Mouse (Mus musculus) testis, postnatal 14 days (tissue): ENCODE results near the gene Nectin4.
"Not testable (repeated sequence)": the region's sequence is repeated elsewhere in the genome, so short reads cannot be mapped to it uniquely, and the experiment has no call there.

ENCODE experiments used
- DNase-seq: peaks from one replicate; pipeline ENCODE4 v3.0.0; 2021; ENCODE audit warnings: low spot score

Nectin4 gene

DNA sequence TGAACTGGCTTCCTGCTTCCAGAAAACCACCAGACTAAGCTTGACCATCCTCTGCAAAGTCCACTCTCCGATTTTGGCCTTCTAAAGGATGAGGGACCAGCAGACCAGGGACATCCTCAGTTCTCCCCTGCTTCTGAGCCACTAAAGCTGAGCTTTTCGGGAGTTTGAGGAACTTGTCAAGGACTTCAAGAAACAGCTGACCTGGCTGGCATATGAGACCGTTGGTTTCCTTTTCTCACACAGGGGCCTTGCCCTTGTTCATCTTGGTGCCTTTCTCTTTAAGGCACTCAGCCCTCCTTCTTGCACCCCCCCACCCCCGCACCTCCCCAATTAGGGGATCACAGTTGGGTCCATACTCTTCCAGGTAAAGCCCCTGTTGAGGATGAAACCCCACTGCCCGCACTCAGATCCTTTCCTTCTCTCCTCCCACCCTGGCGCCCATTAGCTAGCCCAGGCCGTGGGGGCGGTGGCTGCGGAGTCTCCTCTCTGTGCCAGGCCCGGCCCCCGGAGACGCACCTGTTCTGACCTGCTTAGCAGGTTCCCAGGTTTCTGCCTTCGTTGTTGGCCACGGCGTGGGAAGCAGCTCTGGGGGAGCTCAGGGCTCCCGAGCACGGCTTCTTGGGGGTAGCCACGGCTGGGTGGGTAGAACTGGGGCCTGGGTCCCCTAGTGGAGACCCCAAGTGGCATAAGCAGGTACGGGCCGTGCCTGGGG lies at the start of gene Nectin4:
Gene Nectin4 (plus strand): TSS at position 255 of the 712 bp plus-strand sequence.
- DNase-seq, result peak; percentile 21

DNA sequence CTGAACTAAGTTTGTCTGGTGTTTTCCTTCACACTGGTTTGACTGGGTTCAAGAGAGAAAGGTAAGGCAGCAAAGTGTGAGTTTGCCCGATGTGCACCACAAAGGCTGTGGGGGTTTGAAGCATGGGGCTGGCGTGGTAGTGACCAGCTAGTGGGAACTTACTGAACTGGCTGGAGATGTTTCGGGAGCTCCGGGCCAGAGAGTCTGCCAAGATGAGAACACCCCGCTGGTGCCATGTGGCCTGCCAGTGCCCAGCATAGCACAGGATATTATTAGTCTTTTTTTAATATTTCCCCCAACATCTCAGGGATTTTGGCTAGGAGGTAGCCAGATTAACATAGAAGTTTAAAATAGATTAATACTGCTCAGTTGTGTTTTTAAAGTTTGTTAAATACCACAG lies 49.7 kb upstream of the Nectin4 start:
- DNase-seq, result no peak

DNA sequence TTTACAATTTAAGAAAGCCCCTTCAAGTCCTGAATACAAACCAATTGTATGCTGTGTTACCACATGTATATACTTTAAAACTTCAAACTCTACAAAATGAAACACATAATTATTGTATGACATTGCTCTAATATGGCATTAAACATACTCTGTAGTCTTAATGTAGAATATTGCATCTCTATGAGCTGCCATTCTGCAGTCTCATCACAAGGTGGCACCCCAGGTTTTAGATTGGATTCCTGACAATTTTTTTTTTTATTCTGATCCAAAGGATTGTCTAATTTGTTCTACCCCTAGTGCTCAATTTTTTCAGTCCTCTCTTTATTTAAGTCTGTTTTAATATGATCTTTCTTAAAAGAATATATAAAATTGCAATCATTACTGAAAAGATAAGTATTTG lies 48.5 kb upstream of the Nectin4 start:
- DNase-seq, result no peak

DNA sequence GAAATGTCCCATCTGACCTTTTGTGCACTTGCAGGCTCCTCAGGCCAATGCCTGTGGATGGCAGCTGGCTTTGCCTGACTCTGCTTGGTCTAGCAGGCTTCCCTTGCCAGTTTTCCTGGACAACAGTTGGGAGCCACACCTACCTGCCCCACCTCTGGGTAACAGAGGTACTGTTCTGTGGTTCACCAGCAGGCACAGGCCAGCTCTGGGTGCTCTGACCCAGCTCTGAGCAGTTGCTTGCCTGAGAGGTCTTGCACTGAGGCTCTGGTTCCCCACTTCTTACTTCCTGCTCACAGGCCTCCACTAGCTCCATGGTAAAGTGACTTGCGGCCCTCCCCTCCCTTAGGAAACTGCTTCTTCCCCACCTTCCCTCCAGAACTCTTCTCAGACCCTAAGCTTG lies 47.9 kb upstream of the Nectin4 start:
- DNase-seq, result no peak

DNA sequence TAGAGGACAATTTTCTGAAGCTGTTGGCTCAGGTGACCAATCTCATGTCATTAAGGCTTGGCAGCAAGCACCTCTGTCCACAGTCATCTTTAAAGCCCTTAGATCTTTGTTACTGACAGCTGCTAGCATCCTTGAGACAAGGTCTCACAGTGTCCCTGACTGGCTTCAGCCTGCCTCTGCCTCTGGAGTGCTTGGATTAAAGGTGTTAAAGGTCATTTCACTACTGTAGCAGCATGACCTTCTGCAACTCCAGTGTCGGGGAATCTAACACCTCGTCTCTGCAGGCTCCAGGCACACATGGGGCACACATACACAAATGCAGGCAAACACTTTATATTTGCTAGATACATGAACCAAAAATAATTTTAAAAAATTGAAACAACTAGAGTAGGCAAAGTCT lies 44.3 kb upstream of the Nectin4 start:
- DNase-seq, result no peak

DNA sequence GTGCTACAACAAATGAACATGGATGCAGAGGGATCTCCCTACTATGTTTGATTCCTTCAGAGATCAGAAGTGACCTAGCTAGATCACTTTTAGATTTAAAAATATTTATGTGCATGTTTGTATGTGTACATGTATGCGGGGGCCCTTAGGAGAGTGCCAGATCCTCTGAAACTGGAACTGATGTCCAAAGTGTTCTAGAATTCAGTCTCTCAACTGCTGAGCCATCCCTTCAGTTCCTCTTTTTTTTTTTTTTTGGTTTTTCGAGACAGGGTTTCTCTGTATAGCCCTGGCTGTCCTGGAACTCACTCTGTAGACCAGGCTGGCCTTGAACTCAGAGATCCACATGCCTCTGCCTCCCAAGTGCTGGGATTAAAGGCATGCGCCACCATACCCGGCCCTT lies 43.3 kb upstream of the Nectin4 start:
- not testable (repeated sequence) for DNase-seq

DNA sequence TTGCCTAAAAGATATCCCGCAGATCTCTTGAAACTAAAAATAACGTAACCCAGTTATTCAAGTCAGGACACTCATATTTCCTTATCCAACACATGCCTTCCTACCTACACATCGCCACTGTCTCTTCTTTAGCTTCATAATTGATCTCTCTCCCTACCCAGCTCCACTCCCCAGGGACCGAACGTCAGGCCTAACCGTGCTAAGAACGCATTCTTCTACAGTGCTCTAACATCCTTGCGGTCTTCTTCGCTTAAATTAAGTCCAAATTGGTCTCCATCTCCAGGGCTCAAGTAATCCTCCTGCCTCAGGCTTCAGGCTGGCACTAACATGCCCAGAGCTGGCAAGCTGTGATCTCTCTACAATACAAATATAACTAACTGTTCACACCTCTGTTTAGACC lies 41.7 kb upstream of the Nectin4 start:
- DNase-seq, result no peak

DNA sequence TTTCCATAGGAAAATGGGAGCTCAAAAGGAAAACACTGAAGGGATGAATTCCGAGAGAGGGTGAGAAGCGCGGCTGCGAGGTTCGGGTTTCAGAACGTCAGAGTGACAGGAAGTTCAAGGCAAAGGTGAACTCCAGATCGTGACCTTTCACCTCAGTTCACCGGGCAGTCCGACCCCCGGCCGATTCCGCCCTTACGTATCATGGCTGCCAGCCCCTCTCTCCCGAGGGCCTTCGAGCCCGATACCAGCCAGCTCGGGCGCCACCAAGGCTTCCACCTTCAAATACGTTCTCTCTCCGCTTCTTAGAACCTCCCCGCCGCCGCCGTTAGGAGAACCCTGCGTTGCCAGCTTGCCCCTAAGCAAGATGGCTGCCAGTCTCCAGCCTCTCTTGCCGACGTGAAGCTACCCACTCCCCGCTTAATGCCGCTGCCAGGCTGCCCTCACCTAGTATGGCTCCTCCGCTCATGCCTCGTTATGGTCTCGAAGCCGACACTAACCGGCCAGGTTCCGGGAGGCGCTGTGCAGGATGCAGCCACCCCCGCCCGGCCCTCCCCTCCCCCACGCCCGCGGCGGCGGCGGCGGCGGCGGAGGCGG lies 41.0 kb upstream of the Nectin4 start, which contains the start of gene Dedd:
Gene Dedd (plus strand): TSS at position 307 of the 594 bp plus-strand sequence.
- peak; percentile 94 for DNase-seq

DNA sequence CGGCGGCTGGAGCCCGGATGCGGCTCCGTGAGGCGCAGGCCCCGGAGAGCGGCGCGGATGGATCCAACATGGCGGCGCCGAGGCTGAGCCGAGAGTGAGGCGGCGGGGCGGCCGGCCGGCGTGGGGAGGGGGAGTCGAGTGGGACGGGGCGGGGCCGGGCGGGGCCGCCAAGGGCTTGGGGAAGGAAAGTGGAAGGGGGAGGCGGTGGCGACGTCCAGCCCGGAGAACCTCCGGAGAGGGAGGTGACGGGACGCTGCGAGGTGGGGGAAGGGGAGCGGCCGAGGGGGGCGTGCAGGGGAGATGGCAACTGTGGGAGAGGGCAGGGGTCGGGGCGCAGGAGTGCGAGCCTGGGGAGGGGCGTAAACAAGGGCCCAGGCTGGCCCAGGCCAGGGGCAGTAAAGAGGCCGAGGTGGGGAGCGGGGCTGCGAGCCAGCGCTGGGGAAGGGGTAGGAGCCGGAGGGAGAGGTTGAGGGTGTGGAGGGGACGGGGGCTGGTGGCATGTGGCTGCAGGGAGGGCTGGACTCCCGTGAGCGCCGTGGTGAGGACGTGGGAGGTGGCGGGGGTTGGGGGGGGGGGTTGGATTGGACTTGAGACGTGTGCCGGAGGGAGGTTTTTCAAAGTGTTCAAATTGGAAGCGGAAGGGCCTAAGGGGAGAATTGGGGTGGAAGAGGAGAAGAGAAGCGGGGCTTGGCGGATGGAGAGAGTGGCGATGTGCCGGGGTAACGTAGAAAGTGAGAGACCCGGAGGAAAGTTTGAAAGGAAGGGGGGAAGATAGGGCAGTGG lies 40.3 kb upstream of the Nectin4 start:
- peak; percentile 83 for DNase-seq

DNA sequence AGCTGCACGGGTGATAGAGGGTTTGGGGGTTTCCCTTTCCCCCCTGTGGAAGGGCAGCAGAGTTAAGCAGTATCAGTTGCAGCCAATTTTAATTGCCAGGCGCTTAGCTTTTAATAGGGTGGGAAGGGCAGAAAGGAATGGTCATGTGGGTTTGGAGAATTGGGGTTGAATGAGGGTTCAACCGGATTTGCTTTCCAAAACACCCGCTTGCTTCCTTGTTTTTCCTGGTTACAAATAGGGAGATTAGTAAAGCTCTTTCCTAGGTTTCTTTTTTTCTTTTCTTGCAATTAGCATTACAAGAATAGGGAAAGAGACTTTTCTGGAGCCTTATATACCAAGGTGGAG lies 39.7 kb upstream of the Nectin4 start:
- no peak for DNase-seq

DNA sequence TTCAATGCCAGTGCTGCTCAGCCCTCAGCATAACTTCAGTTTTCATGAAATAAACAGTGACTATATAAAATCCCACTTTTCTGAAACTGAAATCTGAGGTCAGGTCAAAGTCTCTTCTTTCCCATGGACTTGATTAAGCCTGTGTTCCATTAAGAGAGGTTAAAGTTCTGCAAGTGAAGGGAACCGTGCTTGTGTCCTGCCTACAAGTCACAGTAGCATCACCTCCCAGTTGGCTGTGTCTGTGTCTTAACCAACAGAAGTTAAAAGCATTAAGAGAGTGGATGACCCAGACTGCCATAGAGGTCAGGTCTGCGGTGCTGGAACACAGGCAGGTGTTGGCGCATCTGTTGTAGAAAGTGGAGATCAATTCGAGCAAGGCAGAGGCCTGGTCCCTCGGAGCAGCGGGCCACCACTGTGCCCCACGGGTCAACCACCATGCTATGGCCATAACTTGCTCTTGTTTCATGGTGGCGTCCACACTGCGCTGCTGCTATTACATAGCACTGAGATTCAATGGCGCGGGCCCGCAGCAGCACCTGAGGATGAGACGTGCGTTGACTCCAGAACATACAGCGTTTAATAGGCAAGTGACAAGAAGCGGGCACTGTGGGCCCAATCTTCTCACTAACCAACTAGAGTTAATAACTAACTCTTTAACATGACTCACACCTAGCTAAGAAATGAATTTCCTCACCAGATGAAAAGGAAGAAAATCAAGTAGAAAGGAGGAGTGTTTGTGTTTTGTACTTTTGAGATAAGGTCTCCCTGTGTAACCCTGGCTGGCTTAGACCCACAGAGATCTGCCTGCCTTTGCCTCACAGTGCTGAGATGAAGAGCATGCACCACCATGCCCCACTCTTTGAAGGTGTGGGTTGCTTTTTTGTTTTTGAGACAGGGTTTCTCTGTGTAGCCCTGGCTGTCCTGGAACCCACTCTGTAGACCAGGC lies 27.4 kb upstream of the Nectin4 start:
- no peak for DNase-seq

DNA sequence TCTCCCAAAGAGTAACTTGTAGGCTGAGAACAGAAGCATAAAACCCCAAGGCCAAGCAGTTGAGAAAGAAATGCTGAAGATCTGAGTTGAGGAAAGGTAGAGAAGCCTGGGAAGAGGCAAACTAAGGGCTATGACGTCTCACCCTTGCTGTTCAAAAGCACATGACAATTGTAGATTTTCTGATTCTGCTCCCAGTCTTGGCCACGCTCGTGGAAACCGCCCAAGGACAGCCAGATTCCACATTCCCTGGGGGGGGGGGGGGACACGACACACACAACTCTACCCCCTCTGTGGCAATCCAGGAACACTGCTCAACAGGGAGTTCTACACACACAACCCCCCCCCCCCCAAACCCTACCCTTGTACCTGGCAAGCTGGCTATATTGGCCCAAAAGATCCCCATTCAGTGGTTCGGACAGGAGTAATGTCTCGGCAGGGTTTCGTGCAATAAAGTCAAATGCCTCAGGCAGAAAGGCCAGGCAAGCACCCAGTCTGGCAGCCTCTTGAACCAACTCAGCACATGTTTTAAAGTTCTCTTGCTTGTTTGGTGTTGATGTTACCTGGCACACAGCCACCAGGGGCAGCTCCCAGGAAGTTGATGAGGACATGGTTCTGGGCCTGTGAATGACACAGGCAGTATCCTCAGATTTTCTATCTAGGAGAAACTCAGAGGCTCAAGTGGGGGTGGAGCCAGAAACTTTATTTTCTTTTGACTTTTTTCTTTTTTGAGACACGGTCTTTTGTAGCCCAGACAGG lies 25.8 kb upstream of the Nectin4 start:
- DNase-seq, result peak; percentile 30

DNA sequence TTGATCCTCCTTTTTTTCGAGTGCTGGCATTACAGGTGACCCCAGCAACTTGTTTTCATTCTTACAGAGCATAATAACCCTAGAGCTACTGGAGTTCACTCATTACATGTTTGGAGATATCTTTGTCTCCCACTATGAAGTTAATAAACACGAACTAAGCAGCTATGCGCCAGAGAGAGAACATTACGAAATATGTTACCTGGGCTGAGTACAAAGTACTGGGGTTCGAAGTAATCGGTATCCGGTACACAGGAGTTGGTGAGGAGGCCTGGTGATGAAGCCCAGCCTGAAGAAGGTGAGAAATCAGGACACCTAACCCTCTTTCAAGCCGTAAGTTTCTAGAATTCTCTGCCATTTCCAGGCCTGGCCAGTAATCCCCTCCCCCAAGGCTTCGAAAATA lies 25.2 kb upstream of the Nectin4 start:
- DNase-seq, result no peak

DNA sequence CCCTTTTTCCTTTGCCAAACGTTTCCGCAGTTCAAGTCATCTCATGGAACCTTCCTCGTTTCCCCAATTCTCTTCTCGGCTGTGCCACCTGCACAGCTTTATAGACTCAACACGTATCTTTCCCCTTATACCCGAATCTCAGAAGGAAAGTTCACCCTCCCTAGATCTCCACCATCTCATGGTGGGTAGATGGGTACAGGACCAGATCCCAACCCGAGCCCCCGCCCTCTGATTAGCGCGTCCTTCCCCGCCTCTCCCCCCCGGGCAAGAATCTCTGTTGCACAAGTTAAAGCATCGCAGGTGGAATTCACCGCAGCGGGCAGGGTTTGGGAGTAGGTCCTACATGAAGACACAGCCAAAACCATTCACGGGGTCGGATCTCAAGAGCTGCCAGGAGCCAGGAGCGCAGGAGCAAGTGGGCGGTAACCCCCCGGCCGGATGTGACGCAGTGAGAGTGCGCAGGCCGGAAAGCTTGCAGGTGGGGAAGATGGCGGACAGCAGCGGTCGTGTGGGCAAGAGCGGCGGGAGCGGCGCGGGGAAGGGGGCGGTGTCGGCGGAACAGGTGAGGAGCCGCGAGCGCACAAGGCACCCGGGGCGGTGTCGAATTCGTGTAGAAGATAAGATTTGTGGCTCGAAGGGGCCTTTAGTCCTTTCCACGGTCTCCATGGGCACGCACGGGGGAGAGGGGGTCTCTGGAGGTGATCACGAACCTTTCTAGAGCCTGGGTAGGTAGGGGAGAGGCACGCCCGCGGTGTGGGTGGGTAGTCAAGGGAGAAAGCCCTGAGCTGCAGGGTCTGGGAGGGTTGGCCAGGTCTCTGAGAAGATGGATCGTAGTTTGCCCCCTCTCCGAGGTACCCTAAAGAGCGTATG lies 24.4 kb upstream of the Nectin4 start, which contains the start of the genes Nit1 and Pfdn2:
Gene Nit1 (minus strand): TSS at position 422 of the 870 bp plus-strand sequence.
Gene Pfdn2 (plus strand): TSS at position 446 of the 870 bp plus-strand sequence.
- DNase-seq, result peak; percentile 93

DNA sequence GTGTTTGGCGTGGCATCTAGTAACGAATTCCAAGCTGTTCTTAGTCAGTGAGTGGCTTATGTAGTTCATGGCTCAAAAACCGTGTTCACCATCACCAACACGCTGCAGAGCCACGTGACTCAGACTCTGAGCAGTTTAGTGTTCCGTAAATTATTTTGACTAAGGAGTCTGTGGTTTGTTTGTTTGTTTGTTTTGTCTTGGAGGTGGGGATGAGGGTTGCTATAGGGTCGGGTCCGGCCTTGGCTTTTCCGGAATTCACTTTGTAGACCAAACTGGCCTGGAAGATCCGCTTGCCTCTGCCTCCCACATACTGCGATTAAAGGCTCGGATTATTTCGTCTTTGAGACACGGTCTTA lies 23.8 kb upstream of the Nectin4 start:
- DNase-seq, result no peak

DNA sequence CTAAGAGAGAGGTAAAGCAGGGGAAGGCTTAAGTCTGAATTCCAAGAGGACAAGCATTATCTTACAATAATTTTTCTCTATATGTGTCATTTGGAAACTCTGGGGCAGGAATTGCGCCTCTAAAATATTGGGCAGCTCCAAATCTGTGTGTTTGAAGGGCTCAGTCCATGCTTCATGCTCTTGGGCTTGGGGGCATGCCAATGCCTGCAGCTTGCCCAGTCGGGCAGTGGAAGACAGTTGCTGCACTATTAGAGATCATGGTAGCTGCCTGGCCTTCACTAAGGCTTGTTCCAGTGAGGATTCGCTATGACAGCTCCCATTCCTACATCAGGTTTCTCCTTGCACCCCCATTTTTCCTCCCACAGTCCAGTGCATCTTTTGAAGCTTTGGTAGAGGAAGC lies 21.2 kb upstream of the Nectin4 start:
- no peak for DNase-seq

DNA sequence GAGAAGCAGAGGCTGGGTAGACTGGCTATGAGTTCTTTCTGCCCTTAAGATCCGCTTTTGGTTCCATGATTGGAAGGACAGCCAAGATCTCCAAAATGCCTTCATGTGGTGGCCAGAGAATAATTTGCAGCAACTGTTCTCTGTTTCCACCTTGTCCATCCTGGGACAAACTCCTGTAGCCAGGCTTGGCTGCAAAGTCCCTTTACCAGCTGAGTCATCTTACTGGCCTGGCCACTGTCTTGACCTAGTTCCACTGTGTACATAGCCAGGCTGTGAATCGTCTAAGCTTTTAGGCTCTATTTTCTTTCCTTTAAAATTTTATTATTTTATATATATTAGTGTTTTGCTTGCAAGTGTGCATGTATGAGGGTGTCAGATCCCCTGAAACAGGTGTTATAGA lies 20.7 kb upstream of the Nectin4 start:
- no peak for DNase-seq

DNA sequence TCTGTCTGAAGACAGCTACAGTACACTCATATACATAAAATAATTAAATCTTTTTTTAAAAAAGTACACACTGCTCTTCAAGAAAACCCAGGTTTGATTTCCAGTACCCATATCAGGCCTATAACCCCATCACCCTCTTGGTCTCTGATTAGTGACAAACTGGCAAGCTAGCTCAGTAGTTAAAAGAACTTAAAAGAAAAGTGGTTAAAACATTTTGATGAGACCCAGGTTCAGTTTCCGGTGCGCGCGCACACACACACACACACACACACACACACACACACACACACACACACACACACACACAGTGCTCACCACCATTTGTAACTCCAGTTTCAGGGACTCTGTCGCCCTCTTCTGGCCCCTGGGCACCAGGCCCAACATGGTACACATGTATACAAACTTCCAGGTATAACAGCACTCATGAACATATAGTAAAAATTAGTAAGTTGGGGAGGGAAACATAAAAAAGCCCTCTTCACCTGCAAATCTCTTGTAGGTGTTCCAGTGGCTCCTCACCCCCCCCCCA lies 14.0 kb upstream of the Nectin4 start:
- no peak for DNase-seq

DNA sequence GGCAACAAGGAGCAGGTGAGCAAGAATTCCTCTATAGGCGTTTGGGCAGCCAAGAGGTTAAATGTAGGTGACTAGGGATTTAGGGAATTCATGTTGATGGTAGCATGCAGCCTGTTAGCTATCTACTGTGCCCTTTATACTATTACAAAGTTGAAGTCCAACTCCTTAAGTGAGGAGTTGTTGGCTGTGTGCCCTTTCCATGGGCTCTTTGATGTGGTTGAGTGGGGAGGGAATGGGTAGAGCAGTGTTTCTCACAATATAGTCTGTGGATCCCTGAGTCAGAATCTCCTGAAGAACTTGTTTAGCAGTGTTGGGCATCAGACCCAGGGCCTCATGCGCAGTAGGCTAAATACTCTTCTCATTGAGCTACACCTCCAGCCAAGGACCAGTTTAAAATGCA lies 13.1 kb upstream of the Nectin4 start:
- no peak for DNase-seq

DNA sequence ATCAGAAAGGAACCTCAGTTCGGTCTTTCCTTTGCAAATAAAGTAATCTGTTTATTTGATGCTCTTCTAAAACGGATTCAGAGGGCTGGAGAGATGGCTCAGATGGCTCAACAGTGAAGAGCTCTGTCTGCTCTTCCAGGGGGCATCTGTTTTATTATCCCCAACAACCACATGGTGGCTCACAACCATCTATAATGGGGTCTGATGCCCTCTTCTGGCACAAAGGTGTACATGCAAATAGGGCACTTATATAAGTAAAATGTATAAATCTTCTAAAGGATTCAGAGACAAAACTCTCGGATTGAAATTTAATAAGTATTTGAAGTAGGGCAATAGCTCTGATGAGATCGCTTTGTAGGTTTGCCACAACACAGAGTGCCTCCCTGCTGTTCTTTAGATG lies 11.5 kb upstream of the Nectin4 start:
- no peak for DNase-seq
